Mouse (Mus musculus): ENCODE measurements around the gene Lhx4.

Gene Lhx4

GRCm38 (mm10) chr1:155703191-155703680, 48.2 kb downstream of the Lhx4 start:
- DNase-seq (ENCODE audit: low spot score): no peak

- no peak for DNase-seq (ENCODE audit: low spot score)
Observed at GRCm38 (mm10) chr1:155700886-155701285, 50.6 kb downstream of the Lhx4 start.

GRCm38 (mm10) chr1:155698373-155699159, 52.9 kb downstream of the Lhx4 start:
- no peak for DNase-seq (ENCODE audit: low spot score)

- DNase-seq (ENCODE audit: low spot score): no peak
Observed at GRCm38 (mm10) chr1:155693443-155693842, 58.0 kb downstream of the Lhx4 start.

- DNase-seq (ENCODE audit: low spot score): no peak
Observed at GRCm38 (mm10) chr1:155693026-155693425, 58.5 kb downstream of the Lhx4 start.

- no peak for DNase-seq (ENCODE audit: low spot score)
Observed at GRCm38 (mm10) chr1:155692230-155692629, 59.3 kb downstream of the Lhx4 start.

GRCm38 (mm10) chr1:155689558-155689957, 61.9 kb downstream of the Lhx4 start:
- no peak for DNase-seq (ENCODE audit: low spot score)

- DNase-seq (ENCODE audit: low spot score): no peak
Observed at GRCm38 (mm10) chr1:155689141-155689540, 62.3 kb downstream of the Lhx4 start.

- no peak for DNase-seq (ENCODE audit: low spot score)
Observed at GRCm38 (mm10) chr1:155686816-155687215, 64.7 kb downstream of the Lhx4 start.

GRCm38 (mm10) chr1:155681116-155681799, 70.2 kb downstream of the Lhx4 start:
- no peak for DNase-seq (ENCODE audit: low spot score)

GRCm38 (mm10) chr1:155675570-155675969, 75.9 kb downstream of the Lhx4 start:
- DNase-seq (ENCODE audit: low spot score): no peak

GRCm38 (mm10) chr1:155663994-155664393, 87.5 kb downstream of the Lhx4 start:
- DNase-seq (ENCODE audit: low spot score): no peak

GRCm38 (mm10) chr1:155656321-155656720, 95.2 kb downstream of the Lhx4 start:
- no peak for DNase-seq (ENCODE audit: low spot score)

- DNase-seq (ENCODE audit: low spot score): no peak
Observed at GRCm38 (mm10) chr1:155654961-155655360, 96.5 kb downstream of the Lhx4 start.

- no peak for DNase-seq (ENCODE audit: low spot score)
Observed at GRCm38 (mm10) chr1:155650121-155650846, 101.2 kb downstream of the Lhx4 start.

All from ovary, postnatal 36 days (tissue).